Mouse (Mus musculus) MEL (cell line): ENCODE results near the gene Fam124b. TPM values are rescaled to one million over a fixed set of nuclear protein-coding genes. Genes with fewer than 3 reads are reported as not detected.

ENCODE experiments used
- DNase-seq: peaks from one replicate; pipeline ENCODE4 v3.0.0; 2011; ENCODE audit warnings: low read depth, low spot score
- H3K27ac ChIP-seq: 2 replicates; pipeline ENCODE4 v1.5.1; 2012; ENCODE audit warnings: low read depth, mild to moderate bottlenecking, control low read depth, low read length, moderate library complexity; ENCODE audit not compliant: control insufficient read depth
- H3K27me3 ChIP-seq, 2 experiments: fragments of 150-350 bp in 1 of 2; sonication (generic) in 1 of 2; 2 replicates each; pipeline ENCODE4 v1.6.1; 2012; ENCODE audit warnings: low read length in 2 of 2, mild to moderate bottlenecking in 2 of 2, improper control_type of control experiment in 1 of 2, moderate library complexity in 1 of 2; ENCODE audit not compliant: insufficient read depth in 2 of 2, control insufficient read depth in 1 of 2
- H3K36me3 ChIP-seq, 2 experiments: 2 replicates each; pipeline ENCODE4 v1.6.1; 2012 to 2014; ENCODE audit warnings: low read length in 2 of 2, improper control_type of control experiment in 1 of 2, inconsistent platforms in 1 of 2, mild to moderate bottlenecking in 1 of 2; ENCODE audit not compliant: insufficient read depth in 2 of 2, control insufficient read depth in 1 of 2
- H3K4me1 ChIP-seq, 2 experiments: fragments of 150-350 bp in 1 of 2; sonication (generic) in 1 of 2; 2 replicates each; pipeline ENCODE4 v1.6.1; 2012; ENCODE audit warnings: low read length in 2 of 2, improper control_type of control experiment in 1 of 2, mild to moderate bottlenecking in 1 of 2; ENCODE audit not compliant: insufficient read depth in 2 of 2, control insufficient read depth in 1 of 2
- H3K4me3 ChIP-seq, 2 experiments: fragments of 150-350 bp in 1 of 2; sonication (generic) in 1 of 2; 2 replicates each; pipeline ENCODE4 v1.5.1; 2012; ENCODE audit warnings: low read depth in 2 of 2, low read length in 2 of 2, mild to moderate bottlenecking in 2 of 2, moderate library complexity in 2 of 2, control low read depth in 1 of 2, improper control_type of control experiment in 1 of 2; ENCODE audit not compliant: control insufficient read depth in 1 of 2, insufficient read depth in 1 of 2
- H3K79me2 ChIP-seq: 2 replicates; pipeline ENCODE4 v1.6.1; 2012; ENCODE audit warnings: mild to moderate bottlenecking, low read length, moderate library complexity; ENCODE audit not compliant: control insufficient read depth, poor library complexity, insufficient read depth
- H3K9ac ChIP-seq: 2 replicates; pipeline ENCODE4 v1.6.1; 2012; ENCODE audit warnings: low read depth, mild to moderate bottlenecking, control low read depth, low read length, moderate library complexity; ENCODE audit not compliant: control insufficient read depth, poor library complexity, severe bottlenecking
- H3K9me3 ChIP-seq: fragments of 150-350 bp; sonication (generic); replicated peaks from 2 replicates; pipeline ENCODE4 v1.6.1; 2012; ENCODE audit warnings: mild to moderate bottlenecking, low read length, improper control_type of control experiment, moderate library complexity; ENCODE audit not compliant: insufficient read depth
- BHLHE40 ChIP-seq: IDR thresholded peaks from 2 replicates; pipeline ENCODE4 v1.6.1; 2012; ENCODE audit warnings: low read depth, mild to moderate bottlenecking, inconsistent platforms, low read length, improper control_type of control experiment, borderline replicate concordance
- CHD1 ChIP-seq: IDR thresholded peaks from 2 replicates; pipeline ENCODE4 v1.6.1; 2012; ENCODE audit warnings: low read depth, mild to moderate bottlenecking, inconsistent platforms, low read length, improper control_type of control experiment
- CHD2 ChIP-seq: IDR thresholded peaks from 2 replicates; pipeline ENCODE4 v1.6.1; 2011; ENCODE audit warnings: low read length, improper control_type of control experiment
- E2F4 ChIP-seq: IDR thresholded peaks from 2 replicates; pipeline ENCODE4 v1.6.1; 2011; ENCODE audit warnings: low read depth, low read length, improper control_type of control experiment, borderline replicate concordance
- EP300 ChIP-seq, 2 experiments: IDR thresholded peaks; 2 replicates each; pipeline ENCODE4 v1.6.1; 2011; ENCODE audit warnings: improper control_type of control experiment in 2 of 2, low read length in 2 of 2, low read depth in 1 of 2, mild to moderate bottlenecking in 1 of 2
- ETS1 ChIP-seq: IDR thresholded peaks from 2 replicates; pipeline ENCODE4 v1.6.1; 2012; ENCODE audit warnings: low read depth, mild to moderate bottlenecking, inconsistent platforms, low read length, improper control_type of control experiment, moderate library complexity
- GABPA ChIP-seq: IDR thresholded peaks from 2 replicates; pipeline ENCODE4 v1.6.1; 2012; ENCODE audit warnings: low read depth, mild to moderate bottlenecking, inconsistent platforms, low read length, improper control_type of control experiment, moderate library complexity
- HCFC1 ChIP-seq: IDR thresholded peaks from 2 replicates; pipeline ENCODE4 v1.6.1; 2012; ENCODE audit warnings: low read depth, mild to moderate bottlenecking, inconsistent platforms, low read length, improper control_type of control experiment, moderate library complexity
- KAT2A ChIP-seq: conservative IDR thresholded peaks from 2 replicates; pipeline ENCODE4 v1.6.1; 2012; ENCODE audit warnings: low read depth, low read length, improper control_type of control experiment, inconsistent platforms
- MAX ChIP-seq: IDR thresholded peaks from 2 replicates; pipeline ENCODE4 v1.6.1; 2011; ENCODE audit warnings: low read length, improper control_type of control experiment
- MEF2A ChIP-seq: IDR thresholded peaks from 2 replicates; pipeline ENCODE4 v1.6.1; 2014; ENCODE audit warnings: low read depth, mild to moderate bottlenecking, inconsistent platforms, low read length, improper control_type of control experiment; ENCODE audit not compliant: poor library complexity, insufficient replicate concordance, severe bottlenecking; ENCODE audit errors: extremely low read depth
- MYC ChIP-seq: IDR thresholded peaks from 2 replicates; pipeline ENCODE4 v1.6.1; 2011; ENCODE audit warnings: low read depth, mild to moderate bottlenecking, low read length, improper control_type of control experiment, moderate library complexity
- NELFE ChIP-seq: IDR thresholded peaks from 2 replicates; pipeline ENCODE4 v1.6.1; 2011; ENCODE audit warnings: low read depth, low read length, improper control_type of control experiment
- POLR2A ChIP-seq, 2 experiments: IDR thresholded peaks; 2 replicates each; pipeline ENCODE4 v1.6.1; 2011 to 2012; ENCODE audit warnings: low read length in 2 of 2, mild to moderate bottlenecking in 2 of 2, control low read depth in 1 of 2, improper control_type of control experiment in 1 of 2, low read depth in 1 of 2, moderate library complexity in 1 of 2; ENCODE audit not compliant: control insufficient read depth in 1 of 2, insufficient read depth in 1 of 2, poor library complexity in 1 of 2
- POLR2AphosphoS5 ChIP-seq: IDR thresholded peaks from 2 replicates; pipeline ENCODE4 v1.6.1; 2012; ENCODE audit warnings: low read depth, borderline replicate concordance, mild to moderate bottlenecking, inconsistent platforms, low read length, moderate library complexity, mixed read lengths
- RAD21 ChIP-seq: IDR thresholded peaks from 2 replicates; pipeline ENCODE4 v1.6.1; 2011; ENCODE audit warnings: mild to moderate bottlenecking, low read depth, low read length, improper control_type of control experiment
- SIN3A ChIP-seq: IDR thresholded peaks from 2 replicates; pipeline ENCODE4 v1.6.1; 2012; ENCODE audit warnings: low read length, improper control_type of control experiment, inconsistent platforms
- TAL1 ChIP-seq: IDR thresholded peaks from 2 replicates; pipeline ENCODE4 v1.6.1; 2012; ENCODE audit warnings: mild to moderate bottlenecking, inconsistent platforms, low read length, moderate library complexity, mixed read lengths
- TCF12 ChIP-seq: IDR thresholded peaks from 2 replicates; pipeline ENCODE4 v1.6.1; 2014; ENCODE audit warnings: low read depth, mild to moderate bottlenecking, inconsistent platforms, low read length, improper control_type of control experiment, moderate library complexity
- USF1 ChIP-seq: IDR thresholded peaks from 2 replicates; pipeline ENCODE4 v1.6.1; 2014; ENCODE audit warnings: low read depth, mild to moderate bottlenecking, inconsistent platforms, low read length, improper control_type of control experiment, moderate library complexity
- ZC3H11A ChIP-seq: IDR thresholded peaks from 2 replicates; pipeline ENCODE4 v1.6.1; 2012; ENCODE audit warnings: low read depth, mild to moderate bottlenecking, inconsistent platforms, low read length, improper control_type of control experiment
- ZKSCAN1 ChIP-seq: IDR thresholded peaks from 2 replicates; pipeline ENCODE4 v1.6.1; 2012; ENCODE audit warnings: low read depth, mild to moderate bottlenecking, inconsistent platforms, low read length, improper control_type of control experiment, moderate library complexity
- ZMIZ1 ChIP-seq: IDR thresholded peaks from 2 replicates; pipeline ENCODE4 v1.6.1; 2012; ENCODE audit warnings: low read depth, mild to moderate bottlenecking, inconsistent platforms, low read length, improper control_type of control experiment, moderate library complexity
- ZNF384 ChIP-seq: IDR thresholded peaks from 2 replicates; pipeline ENCODE4 v1.6.1; 2012; ENCODE audit warnings: low read depth, mild to moderate bottlenecking, inconsistent platforms, low read length, improper control_type of control experiment
- polyA plus RNA-seq, 2 experiments: library from polyadenylated mRNA; stranded (reverse) in 1 of 2; unstranded in 1 of 2; fragments of >175 nt in 1 of 2; fragments of >200 nt in 1 of 2; gene quantifications; 2 replicates each; pipeline versions ENCODE4 v1.2.1 to v1.2.4; 2012; ENCODE audit warnings: low replicate concordance in 2 of 2, low read depth in 1 of 2; ENCODE audit not compliant: insufficient read length in 2 of 2, insufficient read depth in 1 of 2, missing spikeins in 1 of 2
- total RNA-seq: library from RNA; depleted of rRNA; stranded (reverse); fragments of 300-350 nt; gene quantifications from 2 replicates; pipeline ENCODE4 v1.2.3, GENCODE M21; 2012

Fam124b gene
- total and polyA plus RNA-seq, 3 experiments, result not detected

- no peak overlapping the region for H3K9ac ChIP-seq
- H3K36me3 ChIP-seq, result no peaks in the 10 kb centered on the region
Measured at GRCm38 (mm10) chr1:80167706-80168105, 50.6 kb downstream of the Fam124b start.

GRCm38 (mm10) chr1:80166577-80166976, 51.7 kb downstream of the Fam124b start:
- Histone ChIP-seq H3K27me3 (no peaks in the 10 kb centered on the region), H3K9ac (no peak overlapping the region), H3K79me2 (no peaks in the 10 kb centered on the region), H3K9me3 (no peaks in the 10 kb centered on the region), H3K4me3 (no peak overlapping the region), H3K4me1 (no peaks in the 10 kb centered on the region), H3K27ac (no peak overlapping the region), H3K36me3 (no peaks in the 10 kb centered on the region)
- DNase-seq, result no peak
- TF ChIP-seq ZC3H11A (no peak), SIN3A (no peak), GABPA (no peak), ZMIZ1 (no peak), MEF2A (no peak), USF1 (no peak), NELFE (no peak), TAL1 (no peak), MAX (no peak), CHD2 (no peak), CHD1 (no peak), ZKSCAN1 (no peak), ETS1 (no peak), BHLHE40 (no peak)

More at GRCm38 (mm10) chr1:80167706-80168105, 50.6 kb downstream of the Fam124b start:
- H3K27me3 ChIP-seq, result no peaks in the 10 kb centered on the region
- H3K4me1 ChIP-seq, result no peaks in the 10 kb centered on the region
- no peak for DNase-seq
- no peaks in the 10 kb centered on the region for H3K9me3 ChIP-seq
- H3K79me2 ChIP-seq, result no peaks in the 10 kb centered on the region
- H3K4me3 ChIP-seq, result no peak overlapping the region
- TF ChIP-seq SIN3A, result no peak
- TF ChIP-seq USF1, result no peak
- no peak for TF ChIP-seq MAX
- TF ChIP-seq TCF12, result no peak
- TF ChIP-seq EP300 (IDR thresholded peaks at IDR 0.05; ENCODE audit: low read depth in 1 of 2, low read length in 2 of 2), result no peak
- no peak for TF ChIP-seq POLR2A (IDR thresholded peaks at IDR 0.05; ENCODE audit: control insufficient read depth in 1 of 2, insufficient read depth in 1 of 2, low read depth in 1 of 2, low read length in 2 of 2, poor library complexity in 1 of 2)
- no peak for TF ChIP-seq CHD2
- TF ChIP-seq POLR2AphosphoS5, result no peak
- no peak for TF ChIP-seq ZMIZ1
- TF ChIP-seq HCFC1, result no peak
- no peak for TF ChIP-seq MYC
- TF ChIP-seq E2F4, result no peak
- TF ChIP-seq KAT2A, result no peak
- TF ChIP-seq ZKSCAN1, result no peak
- TF ChIP-seq RAD21, result no peak
- TF ChIP-seq ZNF384, result no peak
- no peak overlapping the region for H3K27ac ChIP-seq
